Mouse (Mus musculus) MEL (cell line): ENCODE results near the gene Egflam. TPM values are rescaled to one million over a fixed set of nuclear protein-coding genes. Genes with fewer than 3 reads are reported as not detected.

Experiments used
- DNase-seq: peaks from one replicate; pipeline ENCODE4 v3.0.0; 2011; ENCODE audit warnings: low read depth, low spot score
- H3K27ac ChIP-seq: 2 replicates; pipeline ENCODE4 v1.5.1; 2012; ENCODE audit warnings: low read depth, mild to moderate bottlenecking, control low read depth, low read length, moderate library complexity; ENCODE audit not compliant: control insufficient read depth
- H3K27me3 ChIP-seq, 2 experiments: fragments of 150-350 bp in 1 of 2; sonication (generic) in 1 of 2; 2 replicates each; pipeline ENCODE4 v1.6.1; 2012; ENCODE audit warnings: low read length in 2 of 2, mild to moderate bottlenecking in 2 of 2, improper control_type of control experiment in 1 of 2, moderate library complexity in 1 of 2; ENCODE audit not compliant: insufficient read depth in 2 of 2, control insufficient read depth in 1 of 2
- H3K36me3 ChIP-seq, 2 experiments: 2 replicates each; pipeline ENCODE4 v1.6.1; 2012 to 2014; ENCODE audit warnings: low read length in 2 of 2, improper control_type of control experiment in 1 of 2, inconsistent platforms in 1 of 2, mild to moderate bottlenecking in 1 of 2; ENCODE audit not compliant: insufficient read depth in 2 of 2, control insufficient read depth in 1 of 2
- H3K4me1 ChIP-seq, 2 experiments: fragments of 150-350 bp in 1 of 2; sonication (generic) in 1 of 2; 2 replicates each; pipeline ENCODE4 v1.6.1; 2012; ENCODE audit warnings: low read length in 2 of 2, improper control_type of control experiment in 1 of 2, mild to moderate bottlenecking in 1 of 2; ENCODE audit not compliant: insufficient read depth in 2 of 2, control insufficient read depth in 1 of 2
- H3K4me3 ChIP-seq, 2 experiments: fragments of 150-350 bp in 1 of 2; sonication (generic) in 1 of 2; 2 replicates each; pipeline ENCODE4 v1.5.1; 2012; ENCODE audit warnings: low read depth in 2 of 2, low read length in 2 of 2, mild to moderate bottlenecking in 2 of 2, moderate library complexity in 2 of 2, control low read depth in 1 of 2, improper control_type of control experiment in 1 of 2; ENCODE audit not compliant: control insufficient read depth in 1 of 2, insufficient read depth in 1 of 2
- H3K79me2 ChIP-seq: 2 replicates; pipeline ENCODE4 v1.6.1; 2012; ENCODE audit warnings: mild to moderate bottlenecking, low read length, moderate library complexity; ENCODE audit not compliant: control insufficient read depth, poor library complexity, insufficient read depth
- H3K9ac ChIP-seq: 2 replicates; pipeline ENCODE4 v1.6.1; 2012; ENCODE audit warnings: low read depth, mild to moderate bottlenecking, control low read depth, low read length, moderate library complexity; ENCODE audit not compliant: control insufficient read depth, poor library complexity, severe bottlenecking
- H3K9me3 ChIP-seq: fragments of 150-350 bp; sonication (generic); replicated peaks from 2 replicates; pipeline ENCODE4 v1.6.1; 2012; ENCODE audit warnings: mild to moderate bottlenecking, low read length, improper control_type of control experiment, moderate library complexity; ENCODE audit not compliant: insufficient read depth
- CTCF ChIP-seq, 3 experiments: IDR thresholded peaks in 2 of 3; conservative IDR thresholded peaks in 1 of 3; 2 replicates each; pipeline ENCODE4 v1.5.1; 2011 to 2012; ENCODE audit warnings: low read length in 3 of 3, low read depth in 2 of 3, mild to moderate bottlenecking in 2 of 3, improper control_type of control experiment in 1 of 3, inconsistent platforms in 1 of 3, mixed read lengths in 1 of 3, moderate library complexity in 1 of 3; ENCODE audit not compliant: control insufficient read depth in 1 of 3, insufficient read depth in 1 of 3, poor library complexity in 1 of 3, severe bottlenecking in 1 of 3
- E2F4 ChIP-seq: IDR thresholded peaks from 2 replicates; pipeline ENCODE4 v1.6.1; 2011; ENCODE audit warnings: low read depth, low read length, improper control_type of control experiment, borderline replicate concordance
- EP300 ChIP-seq, 2 experiments: IDR thresholded peaks; 2 replicates each; pipeline ENCODE4 v1.6.1; 2011; ENCODE audit warnings: improper control_type of control experiment in 2 of 2, low read length in 2 of 2, low read depth in 1 of 2, mild to moderate bottlenecking in 1 of 2
- ETS1 ChIP-seq: IDR thresholded peaks from 2 replicates; pipeline ENCODE4 v1.6.1; 2012; ENCODE audit warnings: low read depth, mild to moderate bottlenecking, inconsistent platforms, low read length, improper control_type of control experiment, moderate library complexity
- GABPA ChIP-seq: IDR thresholded peaks from 2 replicates; pipeline ENCODE4 v1.6.1; 2012; ENCODE audit warnings: low read depth, mild to moderate bottlenecking, inconsistent platforms, low read length, improper control_type of control experiment, moderate library complexity
- KAT2A ChIP-seq: conservative IDR thresholded peaks from 2 replicates; pipeline ENCODE4 v1.6.1; 2012; ENCODE audit warnings: low read depth, low read length, improper control_type of control experiment, inconsistent platforms
- MAFK ChIP-seq: IDR thresholded peaks from 2 replicates; pipeline ENCODE4 v1.6.1; 2011; ENCODE audit warnings: low read depth, mild to moderate bottlenecking, low read length, improper control_type of control experiment, borderline replicate concordance
- MAZ ChIP-seq: IDR thresholded peaks from 2 replicates; pipeline ENCODE4 v1.6.1; 2012; ENCODE audit warnings: low read depth, mild to moderate bottlenecking, inconsistent platforms, low read length, improper control_type of control experiment
- MEF2A ChIP-seq: IDR thresholded peaks from 2 replicates; pipeline ENCODE4 v1.6.1; 2014; ENCODE audit warnings: low read depth, mild to moderate bottlenecking, inconsistent platforms, low read length, improper control_type of control experiment; ENCODE audit not compliant: poor library complexity, insufficient replicate concordance, severe bottlenecking; ENCODE audit errors: extremely low read depth
- MYC ChIP-seq: IDR thresholded peaks from 2 replicates; pipeline ENCODE4 v1.6.1; 2011; ENCODE audit warnings: low read depth, mild to moderate bottlenecking, low read length, improper control_type of control experiment, moderate library complexity
- NRF1 ChIP-seq: IDR thresholded peaks from 2 replicates; pipeline ENCODE4 v1.6.1; 2014; ENCODE audit warnings: low read depth, mild to moderate bottlenecking, inconsistent platforms, low read length, improper control_type of control experiment, moderate library complexity; ENCODE audit not compliant: poor library complexity, insufficient read depth, severe bottlenecking
- POLR2A ChIP-seq, 2 experiments: IDR thresholded peaks; 2 replicates each; pipeline ENCODE4 v1.6.1; 2011 to 2012; ENCODE audit warnings: low read length in 2 of 2, mild to moderate bottlenecking in 2 of 2, control low read depth in 1 of 2, improper control_type of control experiment in 1 of 2, low read depth in 1 of 2, moderate library complexity in 1 of 2; ENCODE audit not compliant: control insufficient read depth in 1 of 2, insufficient read depth in 1 of 2, poor library complexity in 1 of 2
- RAD21 ChIP-seq: IDR thresholded peaks from 2 replicates; pipeline ENCODE4 v1.6.1; 2011; ENCODE audit warnings: mild to moderate bottlenecking, low read depth, low read length, improper control_type of control experiment
- RCOR1 ChIP-seq: IDR thresholded peaks from 2 replicates; pipeline ENCODE4 v1.6.1; 2012; ENCODE audit warnings: low read depth, mild to moderate bottlenecking, inconsistent platforms, low read length, improper control_type of control experiment
- SMC3 ChIP-seq: IDR thresholded peaks from 2 replicates; pipeline ENCODE4 v1.6.1; 2011; ENCODE audit warnings: low read depth, low read length, improper control_type of control experiment
- TBP ChIP-seq: IDR thresholded peaks from 2 replicates; pipeline ENCODE4 v1.8.0; 2011; ENCODE audit warnings: low read depth, low read length, improper control_type of control experiment
- UBTF ChIP-seq: IDR thresholded peaks from 2 replicates; pipeline ENCODE4 v1.6.1; 2012; ENCODE audit warnings: low read depth, mild to moderate bottlenecking, inconsistent platforms, low read length, improper control_type of control experiment, moderate library complexity, borderline replicate concordance; ENCODE audit not compliant: insufficient read depth
- USF1 ChIP-seq: IDR thresholded peaks from 2 replicates; pipeline ENCODE4 v1.6.1; 2014; ENCODE audit warnings: low read depth, mild to moderate bottlenecking, inconsistent platforms, low read length, improper control_type of control experiment, moderate library complexity
- USF2 ChIP-seq, 2 experiments: IDR thresholded peaks; 2 replicates each; pipeline ENCODE4 v1.6.1; 2011 to 2012; ENCODE audit warnings: improper control_type of control experiment in 2 of 2, low read length in 2 of 2, borderline replicate concordance in 1 of 2, inconsistent platforms in 1 of 2, low read depth in 1 of 2, mild to moderate bottlenecking in 1 of 2; ENCODE audit not compliant: insufficient read depth in 1 of 2
- polyA plus RNA-seq, 2 experiments: library from polyadenylated mRNA; stranded (reverse) in 1 of 2; unstranded in 1 of 2; fragments of >175 nt in 1 of 2; fragments of >200 nt in 1 of 2; gene quantifications; 2 replicates each; pipeline versions ENCODE4 v1.2.1 to v1.2.4; 2012; ENCODE audit warnings: low replicate concordance in 2 of 2, low read depth in 1 of 2; ENCODE audit not compliant: insufficient read length in 2 of 2, insufficient read depth in 1 of 2, missing spikeins in 1 of 2
- total RNA-seq: library from RNA; depleted of rRNA; stranded (reverse); fragments of 300-350 nt; gene quantifications from 2 replicates; pipeline ENCODE4 v1.2.3, GENCODE M21; 2012

Egflam gene
- total and polyA plus RNA-seq, 3 experiments, result not detected

DNA sequence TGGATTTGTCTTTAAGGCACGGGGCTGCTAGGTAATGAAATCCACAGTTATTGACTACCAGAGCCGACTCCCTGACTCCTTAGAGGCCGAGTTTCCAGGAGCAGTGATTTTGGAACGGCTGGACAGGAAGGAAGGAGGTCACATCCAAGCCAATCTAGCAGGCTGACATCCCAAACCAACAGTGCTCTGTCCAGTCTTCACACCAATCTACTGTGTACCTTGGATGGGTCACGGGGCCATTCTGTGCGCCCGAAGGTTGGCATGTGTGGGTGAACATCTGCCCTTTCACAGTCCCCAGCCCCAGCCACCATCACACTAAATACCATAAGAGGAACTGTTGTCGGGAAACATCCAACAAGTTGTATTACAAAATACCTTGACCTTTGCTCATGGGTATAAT lies 150.9 kb downstream of the Egflam start:
- TF ChIP-seq MAZ, result no peak
- no peak for TF ChIP-seq EP300 (IDR thresholded peaks at IDR 0.05; ENCODE audit: low read depth in 1 of 2, low read length in 2 of 2)
- no peak for TF ChIP-seq UBTF
- no peak for TF ChIP-seq MAFK
- TF ChIP-seq NRF1, result no peak
- Histone ChIP-seq H3K36me3 (no peaks in the 10 kb centered on the region), H3K79me2 (no peaks in the 10 kb centered on the region), H3K27ac (no peak overlapping the region), H3K4me1 (no peaks in the 10 kb centered on the region), H3K27me3 (no peaks in the 10 kb centered on the region; a peak in 1 of 4 replicates), H3K4me3 (no peak overlapping the region), H3K9me3 (no peaks in the 10 kb centered on the region), H3K9ac (no peak overlapping the region)
- no peak for DNase-seq

DNA sequence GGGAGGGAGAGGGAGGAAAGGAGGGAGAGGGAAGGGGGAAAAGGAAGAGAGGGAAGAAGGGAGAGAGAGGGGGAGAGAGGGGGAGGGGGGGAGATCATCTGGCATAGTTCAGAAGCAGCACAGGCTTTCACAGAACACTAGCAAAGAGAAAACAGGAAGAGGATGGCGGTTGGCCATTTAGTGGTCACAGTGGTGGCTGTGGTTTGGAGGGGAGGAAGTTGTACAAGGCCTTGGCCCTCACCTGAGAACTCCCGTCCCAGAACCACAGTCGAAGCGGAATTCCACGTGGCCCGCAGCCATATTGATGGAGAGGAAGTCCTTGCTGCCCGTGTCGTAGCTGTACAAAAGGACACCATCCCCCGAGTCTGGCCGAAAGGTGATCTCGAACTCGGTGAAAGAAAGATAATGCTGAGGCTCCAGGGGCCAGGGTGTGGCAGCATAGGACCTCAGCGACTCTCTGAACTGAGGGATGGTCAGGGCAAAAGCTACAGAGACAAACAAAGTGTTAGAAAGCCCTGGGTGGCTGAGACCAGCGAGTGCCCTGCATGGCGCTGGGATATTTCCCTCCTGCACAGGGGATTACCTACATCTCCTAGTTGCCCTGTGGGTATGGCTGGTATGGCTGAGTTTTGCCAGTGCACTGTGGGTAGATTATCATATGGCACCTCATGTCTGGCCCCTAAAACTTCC lies 155.9 kb downstream of the Egflam start:
- Histone ChIP-seq H3K79me2 (no peaks in the 10 kb centered on the region), H3K4me1 (no peaks in the 10 kb centered on the region), H3K4me3 (no peak overlapping the region), H3K9me3 (no peaks in the 10 kb centered on the region), H3K36me3 (no peaks in the 10 kb centered on the region), H3K9ac (no peak overlapping the region), H3K27ac (no peak overlapping the region), H3K27me3 (no peaks in the 10 kb centered on the region)
- DNase-seq, result no peak
- no peak for TF ChIP-seq KAT2A
- TF ChIP-seq USF2 (IDR thresholded peaks at IDR 0.05; ENCODE audit: borderline replicate concordance in 1 of 2, insufficient read depth in 1 of 2, low read depth in 1 of 2, low read length in 2 of 2), result no peak
- TF ChIP-seq CTCF (IDR thresholded peaks at IDR 0.05 in 2 of 3, conservative IDR thresholded peaks at IDR 0.05 in 1 of 3; ENCODE audit: control insufficient read depth in 1 of 3, insufficient read depth in 1 of 3, low read depth in 2 of 3, low read length in 3 of 3, poor library complexity in 1 of 3, severe bottlenecking in 1 of 3), result no peak
- no peak for TF ChIP-seq MYC
- no peak for TF ChIP-seq ETS1
- no peak for TF ChIP-seq E2F4
- no peak for TF ChIP-seq TBP
- TF ChIP-seq RCOR1, result no peak
- TF ChIP-seq POLR2A (IDR thresholded peaks at IDR 0.05; ENCODE audit: control insufficient read depth in 1 of 2, insufficient read depth in 1 of 2, low read depth in 1 of 2, low read length in 2 of 2, poor library complexity in 1 of 2), result no peak
- TF ChIP-seq USF1, result no peak
- TF ChIP-seq NRF1, result no peak
- no peak for TF ChIP-seq MEF2A
- TF ChIP-seq SMC3, result no peak
- no peak for TF ChIP-seq RAD21
- no peak for TF ChIP-seq GABPA
